Mouse (Mus musculus) heart, embryonic 15.5 days (tissue): Measurements from ENCODE around the gene Nup93. TPM values are rescaled to one million over a fixed set of nuclear protein-coding genes. Genes with fewer than 3 reads are reported as not detected.

Experiments
- ATAC-seq: fragments of 200-750 bp; cut with Nextera tagmentation; replicated peaks from 2 replicates; pipeline ENCODE4 v1.8.0; 2017; ENCODE audit warnings: low read depth, moderate TSS enrichment; ENCODE audit not compliant: insufficient number of reproducible peaks, insufficient read depth, low FRiP score
- H3K27ac ChIP-seq: fragments of 300-500 bp; sonication (generic); 2 replicates; pipeline ENCODE4 v1.5.1; 2015; ENCODE audit warnings: mild to moderate bottlenecking, inconsistent platforms
- H3K27me3 ChIP-seq: fragments of 300-500 bp; sonication (generic); 2 replicates; pipeline ENCODE4 v1.6.1; 2015; ENCODE audit warnings: inconsistent platforms
- H3K36me3 ChIP-seq: fragments of 300-500 bp; sonication (generic); 2 replicates; pipeline ENCODE4 v1.6.1; 2015; ENCODE audit warnings: mild to moderate bottlenecking, inconsistent platforms
- H3K4me1 ChIP-seq: fragments of 300-500 bp; sonication (generic); replicated peaks from 2 replicates; pipeline ENCODE4 v1.6.1; 2015; ENCODE audit warnings: inconsistent platforms
- H3K4me2 ChIP-seq: fragments of 300-500 bp; sonication (generic); 2 replicates; pipeline ENCODE4 v1.6.1; 2015; ENCODE audit warnings: inconsistent platforms, mild to moderate bottlenecking, moderate library complexity
- H3K4me3 ChIP-seq: fragments of 300-500 bp; sonication (generic); 2 replicates; pipeline ENCODE4 v1.5.1; 2015; ENCODE audit warnings: mild to moderate bottlenecking, inconsistent platforms
- H3K9ac ChIP-seq: fragments of 300-500 bp; sonication (generic); 2 replicates; pipeline ENCODE4 v1.6.1; 2015; ENCODE audit warnings: mild to moderate bottlenecking, inconsistent platforms
- H3K9me3 ChIP-seq: fragments of 300-500 bp; sonication (generic); replicated peaks from 2 replicates; pipeline ENCODE4 v1.6.1; 2016; ENCODE audit warnings: inconsistent platforms
- WGBS: fragments of 180-500 bp; shearing (Covaris S2); methylation state at CpG from one replicate; pipeline ENCODE4 v1.1.7; 2015; ENCODE audit warnings: mixed read lengths; 5-methylcytosine and 5-hydroxymethylcytosine counted together
- polyA plus RNA-seq: library from polyadenylated mRNA; unstranded; fragments of >200 nt; fragmentation: Nextera tagmentation; extraction: Ambion mirVana; gene quantifications from 2 replicates; pipeline ENCODE4 v1.2.1, GENCODE M21; 2015

Gene Nup93
- polyA plus RNA-seq, 1 experiment from 2014 or later: 51.6 TPM

DNA sequence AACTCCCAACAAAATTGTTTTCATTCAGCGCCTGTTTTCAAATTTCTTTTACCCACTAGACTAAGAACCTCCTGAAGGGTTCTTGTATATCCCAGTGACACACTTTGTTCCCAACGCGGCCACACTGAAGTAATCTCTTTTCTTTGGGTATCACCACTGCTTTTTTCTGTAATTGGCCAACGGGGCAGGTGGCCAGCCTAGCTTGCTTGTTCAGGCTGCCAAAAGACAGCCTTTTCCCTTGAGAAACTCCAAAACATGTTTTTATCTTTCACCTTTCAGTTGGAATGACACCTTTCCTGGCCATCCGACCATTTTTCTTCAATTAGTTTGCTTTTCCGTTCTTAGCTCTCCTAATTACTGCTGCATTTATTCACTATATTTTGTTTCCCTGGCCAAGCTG is 545 bp upstream of the Nup93 start:
- Histone ChIP-seq H3K9me3 (no peaks in the 10 kb centered on the region), H3K27ac (peak overlapping the region; percentile 73), H3K4me3 (peak overlapping the region; percentile 83), H3K9ac (peak overlapping the region; percentile 26), H3K36me3 (no peaks in the 10 kb centered on the region), H3K4me2 (peak overlapping the region; percentile 72), H3K27me3 (no peaks in the 10 kb centered on the region), H3K4me1 (peaks cover 18% of the 10 kb centered on the region)
- WGBS: 64% methylated on average over 6 of the region's 6 CpGs
- ATAC-seq: no peak

DNA sequence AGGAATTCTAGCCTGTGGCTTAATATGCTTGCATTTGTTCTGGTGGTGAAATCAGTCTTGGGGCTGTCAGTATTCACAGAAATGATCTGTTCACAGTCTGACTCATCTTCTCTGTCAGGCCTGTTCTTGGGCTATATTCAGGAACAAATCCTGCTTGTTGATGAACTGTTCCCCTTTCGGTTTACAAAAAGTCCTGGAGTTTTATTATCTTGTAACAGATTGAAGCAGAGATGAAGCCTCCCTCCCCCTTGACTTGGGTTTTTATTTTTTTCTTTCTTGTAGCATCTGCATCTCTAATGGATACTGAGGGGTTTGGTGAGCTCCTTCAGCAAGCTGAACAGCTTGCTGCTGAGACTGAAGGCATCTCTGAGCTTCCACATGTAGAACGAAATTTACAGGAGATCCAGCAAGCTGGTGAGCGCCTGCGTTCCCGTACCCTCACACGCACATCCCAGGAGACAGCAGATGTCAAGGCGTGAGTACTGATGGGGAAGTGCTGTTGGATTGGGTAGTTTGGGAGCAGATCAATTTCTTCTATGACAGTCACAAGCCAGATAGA is 13.1 kb downstream of the Nup93 start:
- no peak overlapping the region for H3K4me3 ChIP-seq
- H3K27me3 ChIP-seq: no peaks in the 10 kb centered on the region
- no peak overlapping the region for H3K9ac ChIP-seq
- WGBS: 82% methylated on average over 7 of the region's 7 CpGs
- no peak overlapping the region for H3K4me2 ChIP-seq
- ATAC-seq: no peak
- peaks cover 3% of the 10 kb centered on the region for H3K36me3 ChIP-seq
- H3K27ac ChIP-seq: no peak overlapping the region
- H3K9me3 ChIP-seq: no peaks in the 10 kb centered on the region
- no peaks in the 10 kb centered on the region for H3K4me1 ChIP-seq

DNA sequence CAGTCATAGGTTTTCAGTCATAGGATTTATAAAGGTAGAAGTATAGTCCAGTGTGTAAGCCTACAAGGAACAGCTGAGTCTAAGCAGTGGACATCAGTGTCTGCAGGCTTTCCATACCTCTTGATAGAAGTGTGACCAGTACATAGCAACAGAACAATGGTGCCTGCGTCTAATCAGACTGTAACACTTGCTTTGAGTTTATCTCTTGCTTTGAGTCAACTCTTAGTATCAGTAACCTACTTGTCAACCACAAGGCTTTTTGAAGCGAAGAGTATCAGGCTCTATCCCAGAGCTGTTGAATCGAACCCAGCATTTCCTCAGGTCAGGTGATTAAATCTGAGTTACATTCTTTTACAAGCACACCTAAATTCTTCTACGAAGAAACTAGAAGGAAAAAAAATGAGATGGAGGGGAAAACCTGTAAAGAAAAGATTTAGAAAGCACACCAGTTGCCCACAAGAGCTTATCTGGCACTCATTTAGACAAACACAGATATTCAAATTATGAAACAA is 25.9 kb downstream of the Nup93 start:
- WGBS: 32% methylated on average over 4 of the region's 4 CpGs
- Histone ChIP-seq H3K36me3 (peaks cover 3% of the 10 kb centered on the region; the same call in 1 of the 2 replicates), H3K27ac (no peak overlapping the region), H3K27me3 (no peaks in the 10 kb centered on the region), H3K9ac (no peak overlapping the region), H3K4me2 (no peak overlapping the region), H3K9me3 (no peaks in the 10 kb centered on the region), H3K4me3 (no peak overlapping the region), H3K4me1 (no peaks in the 10 kb centered on the region; the same call in 1 of the 2 replicates)
- ATAC-seq: no peak

DNA sequence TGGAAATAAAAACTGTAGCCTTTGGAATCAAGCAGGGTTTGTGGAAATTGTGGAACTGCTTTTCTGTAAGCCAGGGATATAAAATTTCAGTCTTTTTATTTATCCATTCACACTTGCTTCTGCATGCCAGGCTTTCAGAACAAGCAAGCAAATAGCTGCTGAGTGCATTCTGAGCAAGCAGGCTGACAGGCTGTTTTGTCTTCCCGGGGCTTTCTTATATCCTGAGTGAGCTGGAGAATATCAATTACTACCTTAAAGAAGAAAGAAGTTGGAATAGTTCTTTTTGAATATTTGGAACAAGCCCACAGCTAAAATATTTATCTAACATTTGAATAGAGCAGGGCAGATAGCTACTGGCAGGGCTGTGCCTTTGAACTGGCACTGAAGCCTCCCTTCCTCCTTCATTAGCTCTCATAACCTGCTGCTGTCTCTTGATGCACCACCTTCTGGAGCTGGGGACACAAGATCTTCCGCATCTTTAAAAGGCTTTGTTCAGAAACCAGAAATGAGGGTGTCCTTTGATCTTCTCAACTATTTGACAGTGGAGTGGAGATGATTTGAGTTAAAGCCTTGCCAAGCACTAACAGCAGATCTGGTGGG is 35.6 kb downstream of the Nup93 start:
- Histone ChIP-seq H3K4me2 (no peak overlapping the region), H3K27me3 (no peaks in the 10 kb centered on the region), H3K4me3 (no peak overlapping the region), H3K4me1 (peaks cover 6% of the 10 kb centered on the region; the same call in 1 of the 2 replicates), H3K9me3 (no peaks in the 10 kb centered on the region), H3K27ac (no peak overlapping the region), H3K9ac (no peak overlapping the region), H3K36me3 (no peaks in the 10 kb centered on the region; the same call in 1 of the 2 replicates)
- ATAC-seq: no peak
- WGBS: 74% methylated on average over 2 of the region's 2 CpGs

DNA sequence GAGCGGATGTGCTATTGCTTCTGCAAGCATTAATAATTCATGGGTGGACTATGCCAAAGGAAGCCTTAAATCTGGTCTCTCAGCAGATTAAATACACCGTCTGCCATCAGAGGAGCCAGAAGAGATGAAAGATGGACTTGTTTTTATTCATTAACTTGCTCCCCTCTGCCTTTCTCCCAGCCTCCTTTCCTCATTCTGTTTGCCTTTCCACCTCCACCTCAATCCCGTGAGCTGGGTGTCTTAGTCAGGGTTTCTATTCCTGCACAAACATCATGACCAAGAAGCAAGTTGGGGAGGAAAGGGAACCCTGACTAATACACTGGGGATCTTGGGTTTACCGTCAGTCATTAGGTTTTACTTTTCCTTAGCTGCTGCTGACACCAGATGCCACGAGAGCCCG is 44.5 kb downstream of the Nup93 start:
- H3K4me1 ChIP-seq: no peaks in the 10 kb centered on the region
- no peak overlapping the region for H3K4me2 ChIP-seq
- no peak overlapping the region for H3K9ac ChIP-seq
- no peaks in the 10 kb centered on the region for H3K36me3 ChIP-seq
- H3K27ac ChIP-seq: no peak overlapping the region
- WGBS: 87% methylated on average over 6 of the region's 6 CpGs
- H3K9me3 ChIP-seq: no peaks in the 10 kb centered on the region
- H3K4me3 ChIP-seq: no peak overlapping the region
- ATAC-seq: no peak
- no peaks in the 10 kb centered on the region for H3K27me3 ChIP-seq

DNA sequence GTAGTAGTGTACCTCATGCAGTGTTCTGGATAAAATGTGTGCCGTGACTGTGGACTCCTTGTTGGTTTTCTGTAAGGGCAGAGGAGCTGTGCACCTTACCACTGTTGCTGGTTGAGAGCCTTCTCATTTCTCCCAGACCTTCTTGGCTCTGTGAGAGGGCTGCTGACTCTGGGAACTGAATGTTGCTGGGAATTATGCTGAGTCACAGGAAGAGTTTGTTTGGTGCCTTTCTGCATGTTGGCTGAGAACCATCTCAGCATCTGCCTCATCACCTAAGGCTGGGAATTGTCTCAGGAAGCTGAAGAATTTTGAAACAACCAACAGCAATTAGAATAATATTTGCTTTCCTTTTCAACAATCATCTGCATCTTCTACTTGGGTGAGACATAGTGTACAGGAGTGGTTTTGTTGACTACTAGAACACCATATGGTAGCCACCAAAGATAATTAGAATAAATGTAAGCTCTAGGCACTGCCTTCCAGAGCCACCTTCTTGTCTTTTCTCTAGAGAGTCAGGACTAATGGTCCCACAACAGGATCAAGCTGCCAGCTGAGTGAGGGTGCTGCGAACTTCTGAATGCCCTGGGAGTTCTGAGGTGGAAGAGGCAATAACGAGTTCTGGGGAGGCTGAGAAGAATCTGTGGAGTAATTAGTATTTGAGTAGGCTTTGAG is 48.4 kb downstream of the Nup93 start:
- peaks cover 14% of the 10 kb centered on the region; the same call in 1 of the 2 replicates for H3K4me1 ChIP-seq
- no peak for ATAC-seq
- H3K27me3 ChIP-seq: no peaks in the 10 kb centered on the region
- H3K27ac ChIP-seq: no peak overlapping the region
- WGBS: 73% methylated on average over 3 of the region's 3 CpGs
- no peaks in the 10 kb centered on the region for H3K9me3 ChIP-seq
- H3K9ac ChIP-seq: no peak overlapping the region
- H3K4me3 ChIP-seq: no peak overlapping the region
- H3K36me3 ChIP-seq: no peaks in the 10 kb centered on the region
- H3K4me2 ChIP-seq: no peak overlapping the region

DNA sequence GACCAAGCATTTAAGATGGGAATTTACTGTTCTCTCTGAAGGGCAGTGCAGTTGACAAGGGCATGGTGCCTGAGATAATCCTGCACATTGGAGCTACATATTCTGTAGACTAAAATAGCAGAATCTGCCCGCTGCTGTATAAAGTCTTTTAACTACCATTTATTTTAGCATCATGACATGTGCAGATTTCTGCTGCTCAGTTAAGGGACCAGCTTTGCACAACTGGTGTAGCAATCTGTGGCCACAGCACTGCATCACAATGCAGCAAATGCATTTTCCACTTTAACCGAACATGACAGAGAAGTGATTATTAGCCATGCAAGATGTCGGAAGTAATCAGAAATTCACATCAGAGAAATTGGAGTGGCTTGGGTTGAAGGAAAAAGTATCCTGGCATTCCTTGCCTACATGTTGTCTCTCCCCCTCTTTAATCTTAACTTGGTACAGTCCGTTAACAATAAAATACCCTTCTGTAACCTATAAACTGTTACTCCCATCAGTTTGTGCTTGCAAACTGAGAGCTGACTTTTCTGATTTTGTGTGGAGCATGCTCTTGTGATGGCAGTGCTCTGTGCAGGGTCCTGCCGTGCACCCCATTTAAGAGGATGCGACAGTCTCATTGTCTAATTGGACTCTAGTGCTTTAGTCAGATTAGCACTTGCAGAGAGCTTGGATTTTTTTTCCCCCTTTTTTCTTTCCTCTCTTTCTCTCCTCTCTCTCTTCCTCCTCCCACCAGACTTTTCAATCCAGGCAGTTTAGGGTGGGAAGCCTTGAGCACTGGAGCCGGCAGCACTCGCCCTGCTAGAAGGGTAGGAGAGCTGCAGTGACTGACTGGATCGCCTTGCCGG is 52.2 kb downstream of the Nup93 start:
- Histone ChIP-seq H3K4me2 (peak overlapping the region; percentile 50), H3K4me3 (peak overlapping the region; percentile 39), H3K36me3 (no peaks in the 10 kb centered on the region), H3K27me3 (no peaks in the 10 kb centered on the region), H3K27ac (peak overlapping the region; percentile 83), H3K9ac (peak overlapping the region; percentile 47), H3K9me3 (no peaks in the 10 kb centered on the region), H3K4me1 (peaks cover 32% of the 10 kb centered on the region)
- ATAC-seq: 0 out of 2 replicates have a peak, but pooled peaks have one; percentile 39
- 34% methylated on average over 10 of the region's 10 CpGs for WGBS

DNA sequence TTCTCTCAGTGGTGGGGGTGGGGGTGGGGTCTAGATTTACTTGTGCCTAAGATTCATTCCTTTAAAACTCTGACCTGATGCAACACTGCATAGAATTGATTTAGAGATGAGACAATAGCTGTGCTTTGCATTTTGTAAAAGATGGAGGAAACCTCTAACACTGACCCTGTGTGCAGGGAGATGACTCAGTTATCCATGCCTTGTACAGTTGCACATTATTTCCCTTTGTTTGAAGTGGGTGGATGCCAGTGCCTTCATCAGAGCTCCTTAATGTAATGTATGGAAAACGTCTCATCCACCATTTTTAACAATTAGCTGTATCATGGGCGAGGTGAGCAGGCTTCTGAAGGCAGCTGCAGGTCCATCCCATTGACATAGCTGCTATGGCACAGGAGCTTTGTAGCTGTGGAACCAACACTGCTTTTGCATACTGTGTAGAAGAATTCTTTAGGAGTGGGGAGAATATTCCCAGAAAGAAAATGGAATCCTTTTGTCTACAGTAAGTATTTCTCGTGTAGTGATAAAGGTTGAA is 54.1 kb downstream of the Nup93 start:
- H3K27ac ChIP-seq: no peak overlapping the region
- no peak for ATAC-seq
- 60% methylated on average over 3 of the region's 3 CpGs for WGBS
- no peaks in the 10 kb centered on the region for H3K27me3 ChIP-seq
- peaks cover 36% of the 10 kb centered on the region for H3K4me1 ChIP-seq
- no peaks in the 10 kb centered on the region for H3K36me3 ChIP-seq
- H3K9ac ChIP-seq: no peak overlapping the region
- no peaks in the 10 kb centered on the region for H3K9me3 ChIP-seq
- peak overlapping the region; percentile 12 for H3K4me2 ChIP-seq
- no peak overlapping the region for H3K4me3 ChIP-seq

DNA sequence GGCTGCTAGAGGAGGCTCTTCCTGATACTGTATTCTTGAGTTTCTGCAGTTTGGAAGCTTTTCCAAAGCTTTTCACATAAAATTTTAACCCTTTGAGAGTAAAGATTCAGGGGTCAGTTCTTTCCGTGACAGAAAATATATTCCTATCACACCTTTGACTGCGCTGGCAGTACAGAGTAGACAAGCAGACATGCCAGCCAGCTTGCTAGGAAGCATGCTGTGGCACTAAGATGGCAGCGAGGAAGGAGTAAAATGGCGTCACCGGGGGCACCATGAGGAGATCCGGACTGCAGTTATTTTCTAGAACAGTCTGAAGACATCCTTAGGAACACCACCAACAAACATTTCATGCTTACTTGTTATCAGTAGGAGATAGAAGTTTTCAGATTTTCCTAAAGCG is 55.9 kb downstream of the Nup93 start:
- Histone ChIP-seq H3K36me3 (no peaks in the 10 kb centered on the region), H3K27me3 (no peaks in the 10 kb centered on the region), H3K27ac (peak overlapping the region; percentile 66), H3K4me2 (peak overlapping the region; percentile 58), H3K4me3 (peak overlapping the region; percentile 19; the same call in 1 of the 2 replicates), H3K4me1 (peaks cover 32% of the 10 kb centered on the region), H3K9ac (no peak overlapping the region; the same call in 1 of the 2 replicates), H3K9me3 (no peaks in the 10 kb centered on the region)
- WGBS: 69% methylated on average over 7 of the region's 7 CpGs
- ATAC-seq: no peak

DNA sequence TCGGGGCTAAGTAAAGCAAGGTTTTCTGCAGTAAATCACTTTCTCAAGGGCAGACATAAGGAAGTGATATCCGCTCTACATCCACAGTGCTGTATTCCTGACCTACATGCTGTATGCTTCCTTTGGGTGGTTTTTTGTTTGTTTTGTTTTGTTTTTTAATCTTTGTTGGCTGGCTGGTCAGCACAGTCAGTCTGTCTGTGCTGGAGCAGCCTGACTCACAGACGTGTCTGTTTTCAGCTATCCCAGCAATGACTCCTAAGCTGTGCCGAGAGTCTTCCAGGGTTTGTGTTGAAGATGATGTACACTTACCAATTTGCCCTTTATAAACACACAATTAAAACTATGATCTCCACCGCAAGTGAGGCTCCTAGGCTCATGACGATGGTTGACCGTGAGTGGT is 56.7 kb downstream of the Nup93 start:
- no peak for ATAC-seq
- WGBS: 74% methylated on average over 7 of the region's 7 CpGs
- no peaks in the 10 kb centered on the region for H3K27me3 ChIP-seq
- H3K9ac ChIP-seq: no peak overlapping the region
- no peaks in the 10 kb centered on the region for H3K36me3 ChIP-seq
- H3K9me3 ChIP-seq: no peaks in the 10 kb centered on the region
- H3K4me1 ChIP-seq: peaks cover 30% of the 10 kb centered on the region
- no peak overlapping the region for H3K4me3 ChIP-seq
- H3K27ac ChIP-seq: no peak overlapping the region
- H3K4me2 ChIP-seq: no peak overlapping the region

DNA sequence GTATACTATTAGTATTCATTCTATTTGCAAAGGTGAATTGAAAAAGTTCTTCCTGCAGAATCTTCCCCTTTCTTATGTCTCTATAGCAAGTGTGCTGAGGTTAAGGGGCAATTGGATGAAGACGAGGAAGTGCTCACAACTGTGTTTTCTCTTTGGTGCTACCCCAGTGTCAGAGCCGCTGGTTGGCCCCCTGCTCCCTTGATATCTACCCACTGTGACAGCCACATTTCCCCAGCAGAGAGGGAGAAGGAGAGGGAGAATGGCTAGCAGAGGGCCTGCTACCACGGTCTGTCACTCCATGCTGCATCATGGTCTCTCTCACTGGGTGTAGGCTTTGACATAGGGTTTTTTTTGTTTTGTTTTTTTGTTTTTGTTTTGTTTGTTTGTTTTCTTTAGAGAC is 58.2 kb downstream of the Nup93 start:
- no peak overlapping the region for H3K4me2 ChIP-seq
- H3K36me3 ChIP-seq: no peaks in the 10 kb centered on the region
- H3K9ac ChIP-seq: no peak overlapping the region
- 50% methylated on average over 3 of the region's 3 CpGs for WGBS
- no peaks in the 10 kb centered on the region for H3K27me3 ChIP-seq
- H3K4me1 ChIP-seq: peaks cover 22% of the 10 kb centered on the region
- no peaks in the 10 kb centered on the region for H3K9me3 ChIP-seq
- no peak overlapping the region for H3K27ac ChIP-seq
- no peak overlapping the region for H3K4me3 ChIP-seq
- no peak for ATAC-seq
